Mouse (Mus musculus) neural tube, embryonic 13.5 days (tissue): ENCODE measurements around the gene Fam184a. TPM values are rescaled to one million over a fixed set of nuclear protein-coding genes. Genes with fewer than 3 reads are reported as not detected.

Experiments used
- ATAC-seq: fragments of 200-750 bp; cut with Nextera tagmentation; 2 replicates; pipeline ENCODE4 v1.8.0; 2017; ENCODE audit warnings: low read depth, mild to moderate bottlenecking, moderate TSS enrichment, moderate library complexity
- H3K27ac ChIP-seq: fragments of 300-500 bp; sonication (generic); replicated peaks from 2 replicates; pipeline ENCODE4 v1.5.1; 2015; ENCODE audit warnings: moderate library complexity, mild to moderate bottlenecking, inconsistent platforms
- H3K27me3 ChIP-seq: fragments of 300-500 bp; sonication (generic); 2 replicates; pipeline ENCODE4 v1.6.1; 2015; ENCODE audit warnings: mild to moderate bottlenecking, inconsistent platforms
- H3K36me3 ChIP-seq: fragments of 300-500 bp; sonication (generic); 2 replicates; pipeline ENCODE4 v1.6.1; 2015; ENCODE audit warnings: mild to moderate bottlenecking, inconsistent platforms
- H3K4me1 ChIP-seq: fragments of 300-500 bp; sonication (generic); replicated peaks from 2 replicates; pipeline ENCODE4 v1.6.1; 2015; ENCODE audit warnings: inconsistent platforms
- H3K4me2 ChIP-seq: fragments of 300-500 bp; sonication (generic); 2 replicates; pipeline ENCODE4 v1.6.1; 2015; ENCODE audit warnings: inconsistent platforms, mild to moderate bottlenecking, moderate library complexity
- H3K4me3 ChIP-seq: fragments of 300-500 bp; sonication (generic); 2 replicates; pipeline ENCODE4 v1.5.1; 2015; ENCODE audit warnings: mild to moderate bottlenecking, inconsistent platforms
- H3K9ac ChIP-seq: fragments of 300-500 bp; sonication (generic); 2 replicates; pipeline ENCODE4 v1.6.1; 2015; ENCODE audit warnings: moderate library complexity, mild to moderate bottlenecking, inconsistent platforms
- H3K9me3 ChIP-seq: fragments of 300-500 bp; sonication (generic); 2 replicates; pipeline ENCODE4 v1.6.1; 2016; ENCODE audit warnings: inconsistent platforms
- WGBS: fragments of 180-500 bp; shearing (Covaris S2); methylation state at CpG from one replicate; pipeline ENCODE4 v1.1.7; 2015; 5-methylcytosine and 5-hydroxymethylcytosine counted together
- polyA plus RNA-seq: library from polyadenylated mRNA; unstranded; fragments of >200 nt; fragmentation: Nextera tagmentation; extraction: Ambion mirVana; gene quantifications from 2 replicates; pipeline ENCODE4 v1.2.1, GENCODE M21; 2015

Gene Fam184a
- polyA plus RNA-seq, 1 experiment from 2014 or later: 11.5 TPM

- H3K27ac ChIP-seq: no peak overlapping the region
- H3K36me3 ChIP-seq: no peaks in the 10 kb centered on the region
- no peak overlapping the region for H3K9ac ChIP-seq
- WGBS: 24% methylated on average over 3 of the region's 3 CpGs
- H3K4me3 ChIP-seq: no peak overlapping the region
- no peaks in the 10 kb centered on the region for H3K27me3 ChIP-seq
- H3K4me2 ChIP-seq: no peak overlapping the region
- peaks cover 3% of the 10 kb centered on the region; the same call in 1 of the 2 replicates for H3K4me1 ChIP-seq
- no peaks in the 10 kb centered on the region for H3K9me3 ChIP-seq
- no peak for ATAC-seq
These were observed 165.1 kb downstream of the Fam184a start for GRCm38 (mm10) chr10:53585777-53586176.

Other genes with a start within 250 kb of the Fam184a start
- gene Asf1a, start 154.4 kb downstream of the Fam184a start, polyA plus RNA-seq: 88.2 and 107 TPM in 2 replicates
- 6.4 and 9.1 TPM in 2 replicates for gene Mcm9, start 120.7 kb downstream of the Fam184a start, polyA plus RNA-seq